8 mouse cellular contexts compared by ENCODE assay signal in genomic region chrX:157491944-157492726, GRCm38 (mm10). TPM values are rescaled to one million over a fixed set of nuclear protein-coding genes. Genes with fewer than 3 reads are reported as not detected.
DNase-seq lines count a peak whose midpoint lies in the region; ATAC-seq lines count a peak whose summit lies in the region.

Sms (minus strand) TSS chrX:157492287.

- WGBS in hindbrain, embryonic 12.5 days: 20% methylated on average over 36 of the region's 45 CpGs
- 19% methylated on average over 41 of the region's 45 CpGs for WGBS in macrophage (ENCODE audit: missing documents)

- no peaks in the 10 kb centered on the region for H3K36me3 ChIP-seq in hindbrain, embryonic 12.5 days
- H3K36me3 ChIP-seq in macrophage (ENCODE audit: inconsistent target): no peaks in the 10 kb centered on the region

- ATAC-seq in hindbrain, embryonic 12.5 days (ENCODE audit: low FRiP score): peak; percentile 92

- peak within 1 kb of the TSS; percentile 78 for H3K9ac ChIP-seq in hindbrain, embryonic 12.5 days

- peaks cover 40% of the 10 kb centered on the region for H3K79me2 ChIP-seq in macrophage (ENCODE audit: inconsistent target)

- peaks cover 5% of the 10 kb centered on the region; the same call in 1 of the 2 replicates for H3K4me1 ChIP-seq in hindbrain, embryonic 12.5 days

- H3K4me3 ChIP-seq in hindbrain, embryonic 12.5 days: peak within 1 kb of the TSS; percentile 71
- peak within 1 kb of the TSS; percentile 41 for H3K4me3 ChIP-seq in macrophage (ENCODE audit: inconsistent target)

- peak within 1 kb of the TSS; percentile 42 for H3K4me2 ChIP-seq in hindbrain, embryonic 12.5 days (replicated peaks)

- DNase-seq in R1 (ENCODE audit: low read depth, low spot score): peak; percentile 88
- DNase-seq in cerebellum, adult 8-10 months: peak; percentile 53
- peak; percentile 27 to 42 for DNase-seq in frontal cortex, postnatal 10 days (ENCODE audit: low spot score in 2 of 2)
- DNase-seq in layer of hippocampus, postnatal 36 days: peak in 1 of 2 experiments; percentile 37
- peak; percentile 41 for DNase-seq in retina, postnatal 7 days (ENCODE audit: low read depth, low spot score)
- DNase-seq in urinary bladder, postnatal 36 days (ENCODE audit: low spot score in 2 of 2): peak; percentile 6 to 38

- no peaks in the 10 kb centered on the region for H3K27me3 ChIP-seq in hindbrain, embryonic 12.5 days

- peak within 1 kb of the TSS; percentile 94 for H3K27ac ChIP-seq in hindbrain, embryonic 12.5 days
- peak within 1 kb of the TSS; percentile 24; the same call in 1 of the 2 replicates for H3K27ac ChIP-seq in macrophage

- no peaks in the 10 kb centered on the region for H3K9me3 ChIP-seq in hindbrain, embryonic 12.5 days (replicated peaks)

RNA-seq across cellular contexts. Expression of gene Sms, which starts in this region (rescaled TPM):
- 90.8 and 106 TPM in 2 replicates for polyA plus RNA-seq in hindbrain, embryonic 12.5 days (2016; fragmentation: Nextera tagmentation; extraction: Ambion mirVana)
- total RNA-seq in layer of hippocampus, postnatal 36 days (2021): 100 to 1,000 TPM; 105 to 106 TPM
- 100 to 1,000 TPM in 5 of 26 experiments, 10 to 100 TPM in 21; 39.1 to 138 (median 64.2) TPM for total RNA-seq in macrophage (2018; cell fraction: chromatin; rRNA removed)
- 10 to 100 TPM; 18.4 to 29.5 (median 22.5) TPM for total RNA-seq in macrophage (2018; cell fraction: cytosol; rRNA removed)
- 100 to 1,000 TPM in 2 of 26 experiments, 10 to 100 TPM in 24; 28.4 to 164 (median 49.1) TPM for total RNA-seq in macrophage (2018; cell fraction: nucleus; rRNA removed)
- polyA plus RNA-seq in macrophage (2018): 25.8 to 45.8 TPM (median 26.0 TPM) in 3 replicates
